Mouse (Mus musculus): ENCODE measurements around the gene St6galnac6.

DNA sequence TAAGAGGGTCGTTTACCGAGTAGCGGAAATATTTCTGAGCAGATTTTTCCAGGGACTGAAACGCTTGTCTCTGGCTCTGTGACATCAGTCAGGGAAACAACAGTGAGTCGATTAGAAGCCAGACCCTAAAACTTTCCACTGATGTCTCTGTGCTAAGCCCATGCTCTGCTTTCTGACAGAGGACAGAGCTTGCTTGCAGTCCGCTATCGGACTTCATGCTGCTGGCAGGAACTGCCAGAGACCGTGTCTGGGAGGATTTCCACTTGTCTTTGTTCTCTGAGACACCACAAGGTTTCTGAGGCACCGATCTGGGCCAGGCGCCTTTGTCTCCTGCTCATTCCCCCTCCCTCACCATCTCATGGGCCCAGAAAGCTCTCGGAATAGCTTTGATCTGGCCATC lies 68.3 kb downstream of the St6galnac6 start:
- no peak for TF ChIP-seq CTCF (IDR thresholded peaks at IDR 0.05; ENCODE audit: insufficient read depth, low read depth, low read length)
- no peak for TF ChIP-seq POLR2A (IDR thresholded peaks at IDR 0.05; ENCODE audit: insufficient read depth, low read depth, low read length)
